Mouse (Mus musculus) megakaryocyte, embryonic 14.5 days (primary cell): ENCODE data around the gene Glud1. TPM values are rescaled to one million over a fixed set of nuclear protein-coding genes. Genes with fewer than 3 reads are reported as not detected.

ENCODE experiments used
- H3K27me3 ChIP-seq: replicated peaks from 2 replicates; pipeline ENCODE3; 2012; ENCODE audit warnings: inconsistent platforms
- H3K36me3 ChIP-seq: replicated peaks from 2 replicates; pipeline ENCODE3; 2012; ENCODE audit warnings: low read length, inconsistent platforms, mixed read lengths
- H3K4me1 ChIP-seq: 2 replicates; pipeline ENCODE4 v1.6.1; 2012; ENCODE audit warnings: inconsistent platforms
- H3K4me3 ChIP-seq: replicated peaks from 2 replicates; pipeline ENCODE3; 2012; ENCODE audit warnings: moderate library complexity, mild to moderate bottlenecking, inconsistent platforms
- H3K9me3 ChIP-seq: 2 replicates; pipeline ENCODE4 v1.6.1; 2012; ENCODE audit warnings: inconsistent platforms
- FLI1 ChIP-seq: IDR thresholded peaks from 2 replicates; pipeline ENCODE4 v1.6.1; 2012; ENCODE audit warnings: low read length, inconsistent platforms, mixed read lengths
- GATA1 ChIP-seq: IDR thresholded peaks from 3 replicates; pipeline ENCODE4 v1.6.1; 2012; ENCODE audit warnings: mixed read lengths, low read length, inconsistent platforms, borderline replicate concordance
- polyA plus RNA-seq: library from polyadenylated mRNA; stranded (reverse); fragments of >175 nt; gene quantifications from 2 replicates; pipeline ENCODE4 v1.2.3, GENCODE M21; 2012; ENCODE audit warnings: low replicate concordance; ENCODE audit not compliant: insufficient read depth

The Glud1 gene
- polyA plus RNA-seq, 1 experiment: 26.7 TPM

DNA sequence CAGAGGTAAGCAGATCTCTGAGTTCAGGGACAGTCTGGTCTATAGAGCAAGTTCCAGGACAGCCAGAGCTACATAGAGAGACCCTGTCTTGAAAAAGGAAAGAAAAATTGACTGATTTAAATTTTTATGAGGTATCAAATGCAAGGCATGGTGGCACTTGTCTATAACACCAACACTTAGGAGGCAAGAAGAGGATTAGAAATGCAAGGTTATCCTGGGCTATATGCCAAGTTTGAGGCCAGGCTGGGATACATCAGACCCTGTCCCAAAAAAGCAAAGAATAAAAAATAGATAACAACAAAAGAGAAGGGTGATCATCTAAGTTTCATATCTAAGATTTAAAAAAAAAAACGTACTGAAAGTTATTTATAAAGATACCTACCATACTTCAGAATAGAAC, 20.3 kb upstream of the Glud1 start:
- H3K36me3 ChIP-seq: peaks cover 3% of the 10 kb centered on the region
- H3K27me3 ChIP-seq: no peaks in the 10 kb centered on the region
- no peak for TF ChIP-seq GATA1
- TF ChIP-seq FLI1: no peak
- H3K4me1 ChIP-seq: no peaks in the 10 kb centered on the region
- no peak overlapping the region for H3K4me3 ChIP-seq
- H3K9me3 ChIP-seq: no peaks in the 10 kb centered on the region

DNA sequence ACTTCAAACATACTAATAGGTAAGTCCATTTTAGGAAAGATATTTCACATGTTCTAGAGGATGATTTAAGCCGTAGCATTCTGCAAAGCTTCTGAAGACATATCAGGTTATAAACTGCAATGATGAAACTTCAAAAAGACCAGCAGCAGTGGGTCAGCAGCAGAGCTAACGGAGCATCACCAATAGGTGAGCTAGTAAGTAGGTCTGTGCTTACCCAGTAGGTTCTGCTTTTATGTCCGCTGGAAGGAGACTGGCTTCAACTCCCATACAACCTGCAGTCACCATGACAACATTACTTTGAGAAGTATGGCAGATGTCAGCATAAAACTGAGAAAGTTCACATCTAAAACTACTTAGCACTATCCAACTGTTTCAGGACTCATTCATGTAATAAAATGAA, 16.9 kb upstream of the Glud1 start:
- H3K27me3 ChIP-seq: no peaks in the 10 kb centered on the region
- no peaks in the 10 kb centered on the region for H3K9me3 ChIP-seq
- TF ChIP-seq GATA1 (no peak), FLI1 (no peak)
- no peak overlapping the region for H3K4me3 ChIP-seq
- peaks cover 6% of the 10 kb centered on the region; the same call in 1 of the 2 replicates for H3K4me1 ChIP-seq
- H3K36me3 ChIP-seq: peaks cover 3% of the 10 kb centered on the region

DNA sequence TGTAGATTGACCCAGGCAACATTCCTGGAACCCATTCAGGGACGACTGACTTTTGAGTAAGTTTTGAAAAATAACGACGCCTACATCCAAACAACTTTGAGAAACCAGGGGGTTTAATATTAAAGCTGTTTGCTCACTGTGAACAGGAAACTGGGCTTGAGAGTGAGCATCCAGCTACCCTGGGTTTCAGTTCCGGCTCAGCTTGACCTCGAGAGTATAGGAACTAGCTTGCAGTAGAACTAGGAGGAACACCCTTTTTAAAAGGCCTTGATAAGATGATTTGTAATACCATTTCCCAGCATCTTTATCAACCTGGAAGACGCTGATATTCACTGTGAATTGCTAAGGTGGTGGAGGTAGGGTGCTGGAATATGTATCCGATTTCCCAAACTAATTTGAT, 14.2 kb upstream of the Glud1 start:
- Histone ChIP-seq H3K27me3 (no peaks in the 10 kb centered on the region), H3K36me3 (peaks cover 7% of the 10 kb centered on the region), H3K9me3 (no peaks in the 10 kb centered on the region), H3K4me3 (no peak overlapping the region), H3K4me1 (peaks cover 15% of the 10 kb centered on the region; the same call in 1 of the 2 replicates)
- TF ChIP-seq FLI1 (no peak), GATA1 (no peak)

DNA sequence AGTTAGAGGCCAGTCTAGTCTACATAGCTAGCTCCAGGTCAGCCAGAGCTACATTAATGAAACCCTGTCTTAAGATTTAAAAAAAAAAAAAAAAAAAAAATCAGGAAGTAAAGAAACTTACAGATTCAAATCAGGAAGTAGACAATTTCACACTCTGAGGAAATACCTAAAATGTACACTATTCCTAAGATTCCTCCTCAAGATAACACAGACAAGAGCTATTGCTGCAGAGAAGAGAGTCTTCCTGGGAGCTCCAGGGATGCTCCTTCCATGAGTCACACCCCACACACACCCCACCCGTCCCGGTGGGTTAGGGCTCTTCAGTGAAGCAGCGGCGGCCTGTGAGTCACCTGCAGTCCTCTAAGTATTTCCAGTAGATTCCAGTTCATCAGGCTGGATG, 13.5 kb upstream of the Glud1 start:
- TF ChIP-seq GATA1 (no peak), FLI1 (no peak)

DNA sequence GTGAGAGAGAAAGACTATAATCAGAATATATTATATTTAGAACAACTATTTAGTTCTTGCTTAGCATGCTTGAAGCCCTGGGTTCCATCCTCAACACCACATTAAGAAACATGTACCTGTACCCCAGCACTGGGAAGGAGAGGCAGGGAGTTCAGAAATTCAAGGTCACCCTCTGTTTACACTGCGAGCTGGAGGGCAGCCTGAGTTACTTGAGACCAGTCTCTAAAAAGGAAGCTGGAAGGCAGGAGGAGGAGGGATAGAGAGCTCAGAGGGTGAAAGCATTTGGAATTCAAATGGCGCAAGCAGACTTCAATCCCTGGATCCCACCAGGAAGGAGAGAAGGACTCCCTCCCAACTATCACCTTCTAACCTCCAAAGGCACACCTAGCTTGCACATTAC, 12.9 kb upstream of the Glud1 start:
- TF ChIP-seq GATA1: no peak
- TF ChIP-seq FLI1: no peak
- H3K27me3 ChIP-seq: no peaks in the 10 kb centered on the region
- H3K9me3 ChIP-seq: no peaks in the 10 kb centered on the region
- peaks cover 16% of the 10 kb centered on the region for H3K36me3 ChIP-seq
- no peak overlapping the region for H3K4me3 ChIP-seq
- H3K4me1 ChIP-seq: peaks cover 15% of the 10 kb centered on the region; the same call in 1 of the 2 replicates

More for the DNA sequence above, 13.5 kb upstream of the Glud1 start:
- Histone ChIP-seq H3K4me3 (no peak overlapping the region), H3K4me1 (peaks cover 15% of the 10 kb centered on the region; the same call in 1 of the 2 replicates), H3K27me3 (no peaks in the 10 kb centered on the region), H3K9me3 (no peaks in the 10 kb centered on the region), H3K36me3 (peaks cover 10% of the 10 kb centered on the region)

DNA sequence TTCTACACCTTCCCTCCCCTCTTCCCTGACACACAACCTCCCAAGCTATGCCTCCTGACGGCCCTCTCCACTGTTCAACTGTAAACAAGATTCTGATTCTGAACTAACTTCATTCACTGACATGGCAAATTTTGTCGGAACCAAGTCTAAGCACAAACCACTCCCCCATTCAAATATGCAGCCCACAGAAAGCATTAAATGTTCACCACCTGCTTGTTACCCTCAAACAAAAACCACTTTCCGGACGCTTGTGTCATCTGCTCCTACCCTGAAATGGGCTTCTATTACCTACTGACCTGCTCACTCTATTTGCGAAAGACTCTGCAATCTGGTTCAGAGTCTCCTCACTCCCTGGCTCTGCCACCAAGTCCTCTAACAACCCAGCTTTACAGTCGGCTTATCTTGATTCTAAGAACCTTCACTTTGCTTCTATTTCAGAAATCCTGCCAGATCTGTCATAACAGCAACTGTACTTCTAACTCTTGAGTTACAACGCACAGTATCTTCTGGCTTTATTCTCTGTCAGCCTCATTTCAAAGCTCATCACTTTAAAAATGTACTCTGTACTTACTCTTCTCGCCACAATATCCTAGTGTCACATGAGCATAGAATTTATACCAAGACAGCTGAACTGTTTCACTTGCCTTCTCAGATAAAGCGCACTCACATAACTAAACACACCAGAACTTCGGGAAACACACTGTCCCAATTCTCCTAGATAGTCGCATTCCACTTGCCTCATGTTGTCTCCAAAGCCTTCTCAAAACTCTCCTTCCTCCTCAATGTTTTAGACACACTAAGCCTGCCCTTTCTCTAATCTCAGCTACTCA, 11.4 kb upstream of the Glud1 start:
- no peak for TF ChIP-seq GATA1
- no peak for TF ChIP-seq FLI1
- Histone ChIP-seq H3K4me3 (no peak overlapping the region), H3K27me3 (no peaks in the 10 kb centered on the region), H3K9me3 (no peaks in the 10 kb centered on the region), H3K36me3 (peaks cover 25% of the 10 kb centered on the region), H3K4me1 (peaks cover 24% of the 10 kb centered on the region)

DNA sequence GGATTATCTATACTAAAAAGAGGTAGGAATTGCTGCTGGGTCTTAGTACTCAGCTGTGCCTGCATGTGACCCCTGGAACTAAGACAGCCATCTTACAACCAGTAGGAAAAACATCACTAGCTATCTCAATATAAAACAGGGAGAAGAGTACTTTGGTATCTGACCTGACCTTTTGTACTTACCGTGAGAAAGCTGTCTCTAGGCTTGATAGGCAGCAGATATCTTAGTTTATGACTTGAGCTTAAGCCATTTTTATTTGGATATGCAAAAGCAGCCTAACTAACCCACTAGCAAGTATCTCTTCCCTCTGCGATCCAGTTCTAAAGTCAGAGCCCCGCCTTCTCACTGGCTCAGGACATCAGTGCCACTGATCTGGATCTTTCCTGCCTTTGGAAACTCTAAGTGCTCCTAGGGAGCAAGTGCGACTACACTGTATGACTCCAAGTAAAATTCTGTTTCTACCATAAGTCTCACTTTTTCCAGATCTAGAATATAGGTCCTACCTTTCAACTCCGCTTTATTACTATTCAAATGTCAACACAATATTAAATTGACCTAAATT, 7.8 kb upstream of the Glud1 start:
- H3K4me1 ChIP-seq: peaks cover 25% of the 10 kb centered on the region
- TF ChIP-seq FLI1 (no peak), GATA1 (no peak)
- H3K9me3 ChIP-seq: no peaks in the 10 kb centered on the region
- peaks cover 33% of the 10 kb centered on the region for H3K36me3 ChIP-seq
- no peaks in the 10 kb centered on the region for H3K27me3 ChIP-seq
- H3K4me3 ChIP-seq: no peak overlapping the region

DNA sequence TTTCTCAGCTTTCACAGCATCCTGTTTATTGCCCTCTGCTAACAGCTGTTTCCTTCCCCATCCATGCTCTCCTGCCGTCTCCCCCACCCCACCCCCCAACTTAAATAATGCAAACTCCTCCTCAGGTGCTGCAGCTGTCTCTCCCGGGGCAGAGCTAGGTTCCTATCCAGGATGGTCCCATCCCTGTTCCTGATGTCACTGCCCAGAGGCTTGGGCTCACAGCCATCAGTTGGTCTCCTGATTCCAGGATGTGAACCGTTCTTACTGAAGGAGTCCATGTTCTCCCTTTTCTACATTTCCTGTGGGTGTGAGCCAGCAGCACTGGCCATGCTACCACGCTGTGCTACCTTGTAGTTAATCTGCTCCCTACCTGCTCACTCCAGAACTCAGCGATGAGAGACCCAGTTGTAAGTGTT, 7.3 kb upstream of the Glud1 start:
- Histone ChIP-seq H3K36me3 (peaks cover 33% of the 10 kb centered on the region), H3K4me1 (peaks cover 24% of the 10 kb centered on the region), H3K9me3 (no peaks in the 10 kb centered on the region), H3K27me3 (no peaks in the 10 kb centered on the region), H3K4me3 (no peak overlapping the region)
- TF ChIP-seq FLI1 (no peak), GATA1 (no peak)

DNA sequence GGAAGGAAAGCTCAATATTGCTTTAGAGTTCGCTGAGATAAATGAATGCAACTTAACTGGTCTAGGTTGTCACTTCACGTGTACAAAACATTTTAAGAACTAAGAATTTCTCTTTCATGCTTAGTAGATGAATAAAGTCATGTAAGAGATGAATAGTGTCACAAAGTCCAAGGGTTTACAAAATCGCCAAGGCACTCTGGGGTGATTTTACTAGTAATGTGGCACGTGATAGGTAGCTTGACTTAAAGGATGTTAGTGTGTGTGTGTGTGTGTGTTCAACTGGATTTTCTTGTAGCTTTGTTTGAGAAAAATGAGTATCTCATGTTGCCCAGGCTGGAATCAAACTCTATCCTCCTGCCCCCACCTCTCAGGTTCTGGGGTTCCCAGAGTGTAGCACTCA, 1.3 kb upstream of the Glud1 start:
- TF ChIP-seq GATA1: no peak
- TF ChIP-seq FLI1: no peak
- Histone ChIP-seq H3K27me3 (no peaks in the 10 kb centered on the region), H3K36me3 (peaks cover 16% of the 10 kb centered on the region), H3K4me3 (peak overlapping the region; percentile 97), H3K4me1 (peaks cover 34% of the 10 kb centered on the region), H3K9me3 (no peaks in the 10 kb centered on the region)

DNA sequence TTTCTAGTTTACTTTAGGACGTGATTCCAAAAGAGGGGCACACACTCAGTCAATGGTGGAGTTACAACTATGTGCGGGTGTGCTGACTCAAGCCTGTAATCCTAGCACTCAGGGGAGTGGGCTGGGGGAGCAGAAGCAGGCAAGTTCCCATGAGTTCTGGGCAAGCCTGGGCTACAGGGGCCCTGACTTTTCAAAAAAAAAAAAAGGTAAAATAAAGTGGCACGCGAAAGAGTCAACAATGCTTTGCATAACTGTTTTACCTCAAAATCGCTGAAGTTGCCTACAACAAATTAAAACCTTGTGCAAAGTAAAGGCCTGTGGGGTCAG, 657 bp upstream of the Glud1 start:
- Histone ChIP-seq H3K4me1 (peaks cover 37% of the 10 kb centered on the region), H3K27me3 (no peaks in the 10 kb centered on the region), H3K9me3 (no peaks in the 10 kb centered on the region), H3K4me3 (peak overlapping the region; percentile 97), H3K36me3 (peaks cover 13% of the 10 kb centered on the region)
- TF ChIP-seq FLI1 (no peak), GATA1 (no peak)
